Mouse (Mus musculus) bone marrow macrophage, adult 2 months (primary cell): ENCODE data around the gene Txndc5.

ENCODE experiments used
- CTCF ChIP-seq: IDR thresholded peaks from 2 replicates; pipeline ENCODE4 v1.5.1; 2012; ENCODE audit warnings: low read depth, mild to moderate bottlenecking, low read length, moderate library complexity
- POLR2A ChIP-seq: IDR thresholded peaks from 2 replicates; pipeline ENCODE4 v1.6.1; 2012; ENCODE audit warnings: mild to moderate bottlenecking, low read depth, low read length, borderline replicate concordance

DNA sequence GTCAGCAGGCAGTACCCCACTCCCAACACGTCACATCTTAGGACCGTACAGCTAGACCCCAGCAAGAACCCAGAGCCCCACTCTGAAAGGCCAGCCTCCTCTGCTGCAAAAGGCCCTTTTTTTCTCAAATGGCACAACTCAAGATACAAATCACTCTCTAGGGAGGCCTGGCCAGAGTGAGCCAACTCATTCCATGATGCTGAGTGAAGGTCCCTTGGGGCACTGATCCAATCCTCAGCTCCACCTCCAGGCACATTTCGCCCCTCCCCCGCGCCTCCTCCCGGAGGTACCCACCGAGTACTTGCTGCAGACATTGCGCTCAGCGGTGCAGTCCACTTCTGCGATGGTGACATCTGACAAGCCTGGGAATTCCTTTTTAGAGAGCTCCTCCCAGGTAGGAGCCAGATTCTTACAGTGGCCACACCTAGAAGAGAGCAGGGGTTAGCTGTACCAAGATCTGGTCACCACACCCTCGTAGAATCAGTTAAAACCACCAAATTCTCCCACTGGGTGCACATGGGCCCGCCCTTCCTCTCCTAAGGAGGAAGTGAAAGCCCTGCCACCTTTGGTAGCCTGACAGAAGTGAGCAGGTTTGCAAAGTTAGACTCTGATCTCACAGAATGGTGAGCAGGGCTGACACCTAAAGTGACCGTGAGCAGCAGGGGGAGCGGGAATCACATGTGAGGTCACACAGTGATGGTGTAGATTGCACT, 25.3 kb downstream of the Txndc5 start:
- TF ChIP-seq CTCF (no peak), POLR2A (no peak)
